Mouse (Mus musculus): ENCODE measurements at regions not wholly inside any gene's neighbourhood (a gene's known extent, or its start where the extent isn't known, plus 50 kb on each side); places are given as distances from the start of the nearest gene placed in this dataset.

DNA sequence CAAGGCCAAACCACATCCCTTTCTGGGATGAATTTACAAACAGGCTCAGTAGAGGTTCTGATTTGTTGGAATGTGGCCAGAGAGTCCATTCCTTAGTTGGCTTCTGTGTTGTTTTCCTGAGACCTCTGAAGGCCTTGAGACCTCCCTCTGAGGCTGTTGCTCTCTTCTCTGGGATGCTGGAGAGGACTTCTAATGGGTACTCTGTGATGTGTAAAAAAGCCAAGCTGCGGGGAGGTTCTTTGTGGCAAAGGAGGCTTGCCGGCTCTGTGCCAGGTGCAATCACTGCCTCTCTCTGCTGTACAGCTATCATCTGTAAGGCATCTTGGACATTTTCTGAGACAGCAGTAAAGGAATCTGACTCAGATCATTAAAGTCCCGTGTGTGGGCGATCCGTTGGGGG is 192.3 kb downstream of the Gm5447 start:
- in situ Hi-C loops (cut with MboI, MseI) = no loop called here

DNA sequence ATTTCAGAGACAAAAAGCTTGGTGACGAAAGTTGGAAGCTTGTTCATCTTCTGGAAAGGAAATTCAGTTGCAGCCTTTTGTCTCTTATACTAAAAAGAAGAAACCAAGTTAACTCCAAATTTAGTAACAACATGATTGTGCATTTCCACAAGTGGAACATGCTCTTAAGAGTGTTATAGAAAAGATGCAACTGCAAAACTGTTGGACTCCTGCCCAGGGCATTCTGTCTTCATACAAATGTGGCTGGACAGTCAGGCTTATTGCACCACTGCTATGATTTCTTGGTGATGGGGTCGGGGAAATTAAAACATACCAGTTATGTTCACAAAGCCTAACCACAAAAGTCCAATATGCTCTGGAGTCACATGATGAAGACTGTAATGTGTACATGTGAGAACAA is 194.8 kb downstream of the Gm5447 start:
- in situ Hi-C loops (cut with MboI, MseI) = no loop called here

DNA sequence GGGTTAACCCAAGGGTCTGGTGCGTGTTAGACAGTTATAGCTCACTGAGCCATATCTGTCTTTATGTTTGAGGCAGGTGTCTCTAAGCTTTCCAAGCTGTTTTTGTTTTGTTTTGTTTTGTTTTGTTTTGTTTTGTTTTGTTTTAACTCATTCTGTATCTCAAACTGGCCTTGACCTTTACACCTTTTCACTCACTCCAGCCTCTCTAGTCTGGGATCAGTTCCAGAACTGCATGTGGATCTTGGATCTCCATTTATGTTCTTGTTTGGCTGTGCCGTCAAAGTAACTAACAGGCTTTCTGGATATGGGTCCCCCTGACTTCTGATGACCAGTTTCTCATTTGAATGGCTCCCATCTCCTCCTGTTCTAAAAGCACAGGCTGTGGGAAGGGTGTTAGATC is 197.7 kb downstream of the Gm5447 start:
- in situ Hi-C loops (cut with MboI, MseI) = loop anchor here in 1 of 2 experiments (5.0 kb wide), 1 partner anchor 61 kb away; no protein-coding TSS in a partner anchor

DNA sequence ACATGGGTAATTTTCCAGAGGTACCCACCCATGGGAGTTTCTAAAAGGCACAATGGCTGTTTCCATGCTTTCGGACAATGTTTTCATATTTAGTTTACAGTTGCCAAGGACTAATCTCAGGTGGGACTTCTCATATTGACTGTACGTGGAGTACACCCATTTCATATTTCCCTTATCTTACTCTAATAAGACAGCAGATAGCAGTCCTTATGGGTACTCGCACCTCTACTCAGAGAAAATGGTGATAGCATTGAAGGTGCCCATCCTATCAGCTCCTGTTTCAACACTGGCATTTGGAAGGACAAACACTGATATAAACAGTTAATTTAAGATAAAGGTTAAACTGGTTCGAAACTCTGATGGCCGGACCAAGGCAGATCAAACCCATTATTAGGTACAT is 198.6 kb downstream of the Gm5447 start:
- in situ Hi-C loops (cut with MboI, MseI) = loop anchor here in 1 of 2 experiments (5.0 kb wide), 1 partner anchor 60 kb away; no protein-coding TSS in a partner anchor

DNA sequence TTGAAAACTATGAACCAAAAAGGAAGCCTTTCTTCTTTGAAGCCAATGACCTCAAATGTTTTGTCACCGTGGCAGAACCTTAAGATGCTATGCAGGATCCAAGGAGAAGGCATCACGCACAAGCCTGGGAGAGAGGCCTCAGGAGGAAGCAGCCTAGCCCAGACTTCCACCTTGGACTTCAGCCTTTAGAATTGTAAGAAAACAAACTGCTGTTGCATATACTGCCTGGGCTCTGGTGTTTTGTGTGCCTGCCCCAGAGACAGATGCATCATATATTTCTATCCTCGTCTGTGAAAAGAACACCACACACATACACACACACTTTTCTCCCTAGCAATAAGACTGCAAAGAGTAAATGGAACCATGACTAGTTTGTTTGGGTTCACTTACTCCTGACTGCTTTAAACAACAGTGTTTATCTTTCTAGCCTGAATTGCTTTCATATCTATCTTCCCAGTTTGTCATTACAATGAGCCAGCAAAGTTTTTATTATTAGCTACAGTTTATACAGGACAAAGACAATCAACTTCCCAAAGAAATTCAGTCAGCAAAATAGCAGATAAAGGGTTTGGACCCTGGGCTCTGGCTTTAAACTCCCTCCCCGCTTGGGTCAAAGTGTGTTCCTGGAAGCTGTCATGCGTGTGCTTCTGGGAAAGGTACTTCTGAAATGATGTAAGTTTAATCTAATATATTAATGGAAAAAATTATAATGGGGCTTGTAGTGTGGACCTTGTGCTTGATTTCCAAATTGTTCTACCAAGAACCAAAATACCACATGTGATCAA is 204.2 kb downstream of the Gm5447 start:
- in situ Hi-C loops (cut with MboI, MseI) = no loop called here

DNA sequence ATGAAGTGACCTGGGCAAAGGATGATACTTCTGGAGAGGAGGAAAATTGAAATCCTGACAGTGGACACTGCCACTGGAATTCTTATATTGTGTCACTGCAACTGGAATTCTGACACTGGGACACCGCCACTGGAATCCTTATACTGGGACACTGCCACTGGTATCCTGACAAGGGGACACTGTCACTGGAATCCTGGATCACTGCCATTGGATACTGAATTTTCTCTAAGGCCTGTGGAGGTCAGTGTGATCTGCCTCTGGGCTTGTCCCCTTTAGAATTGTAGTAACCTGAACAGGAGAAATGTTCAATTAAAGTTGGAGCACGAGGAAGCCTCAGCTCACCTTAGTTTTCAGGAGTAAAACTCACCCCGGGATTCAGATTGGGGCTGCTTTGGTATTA is 205.0 kb downstream of the Gm5447 start:
- in situ Hi-C loops (cut with MboI, MseI) = no loop called here

DNA sequence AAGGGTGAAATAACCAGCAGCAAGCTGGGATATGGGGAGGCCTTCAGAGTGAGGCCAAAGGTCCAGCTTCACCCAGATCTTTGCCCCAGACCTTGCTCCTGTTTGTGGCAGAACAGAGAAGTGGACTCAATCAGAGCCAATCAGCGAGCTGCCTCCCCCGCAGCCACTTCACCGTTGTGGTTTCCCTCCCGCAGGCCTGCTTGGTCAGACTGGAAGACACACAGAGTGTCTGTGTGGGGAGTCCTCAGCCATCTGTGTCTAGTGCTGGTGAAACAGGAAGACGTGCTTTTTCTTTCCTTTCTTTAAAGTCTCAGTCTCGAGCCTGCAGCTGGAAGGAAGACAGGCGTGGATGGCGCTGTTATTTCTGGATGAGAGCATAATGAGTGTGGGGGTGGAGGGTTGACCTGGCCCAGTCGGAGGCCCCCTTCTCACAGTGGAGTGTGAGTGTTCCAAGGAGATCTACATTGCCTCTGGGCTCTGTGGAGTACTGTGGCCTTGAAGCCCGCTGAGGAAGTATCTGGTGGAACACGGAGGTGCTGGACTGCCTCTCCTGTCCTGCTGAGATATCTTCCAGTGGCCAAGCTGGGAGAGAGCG is 205.5 kb downstream of the Gm5447 start:
- in situ Hi-C loops (cut with MboI, MseI) = loop anchor here in 1 of 2 experiments (10.0 kb wide), 1 partner anchor 1235 kb away; no protein-coding TSS in a partner anchor

DNA sequence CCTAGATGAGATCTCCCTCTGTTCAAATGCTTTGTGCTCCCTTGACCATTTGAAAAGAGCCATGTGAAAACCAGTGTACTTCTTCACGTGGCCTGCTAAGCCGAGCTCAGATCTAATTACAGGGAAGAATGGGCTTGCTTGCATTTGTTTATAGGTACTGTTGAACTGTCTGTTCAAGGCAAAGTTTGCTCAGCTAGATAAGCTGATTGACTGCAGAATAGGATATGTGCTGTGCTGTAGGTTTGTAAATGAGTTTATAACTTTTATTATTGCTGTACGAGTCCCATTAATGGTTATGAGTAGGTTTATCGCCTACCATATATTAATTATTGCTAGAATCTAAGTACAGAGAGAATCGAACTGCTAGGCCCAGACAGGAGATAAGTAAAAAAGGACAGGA is 207.5 kb downstream of the Gm5447 start:
- in situ Hi-C loops (cut with MboI, MseI) = loop anchor here in 1 of 2 experiments (10.0 kb wide), 1 partner anchor 1233 kb away; no protein-coding TSS in a partner anchor

DNA sequence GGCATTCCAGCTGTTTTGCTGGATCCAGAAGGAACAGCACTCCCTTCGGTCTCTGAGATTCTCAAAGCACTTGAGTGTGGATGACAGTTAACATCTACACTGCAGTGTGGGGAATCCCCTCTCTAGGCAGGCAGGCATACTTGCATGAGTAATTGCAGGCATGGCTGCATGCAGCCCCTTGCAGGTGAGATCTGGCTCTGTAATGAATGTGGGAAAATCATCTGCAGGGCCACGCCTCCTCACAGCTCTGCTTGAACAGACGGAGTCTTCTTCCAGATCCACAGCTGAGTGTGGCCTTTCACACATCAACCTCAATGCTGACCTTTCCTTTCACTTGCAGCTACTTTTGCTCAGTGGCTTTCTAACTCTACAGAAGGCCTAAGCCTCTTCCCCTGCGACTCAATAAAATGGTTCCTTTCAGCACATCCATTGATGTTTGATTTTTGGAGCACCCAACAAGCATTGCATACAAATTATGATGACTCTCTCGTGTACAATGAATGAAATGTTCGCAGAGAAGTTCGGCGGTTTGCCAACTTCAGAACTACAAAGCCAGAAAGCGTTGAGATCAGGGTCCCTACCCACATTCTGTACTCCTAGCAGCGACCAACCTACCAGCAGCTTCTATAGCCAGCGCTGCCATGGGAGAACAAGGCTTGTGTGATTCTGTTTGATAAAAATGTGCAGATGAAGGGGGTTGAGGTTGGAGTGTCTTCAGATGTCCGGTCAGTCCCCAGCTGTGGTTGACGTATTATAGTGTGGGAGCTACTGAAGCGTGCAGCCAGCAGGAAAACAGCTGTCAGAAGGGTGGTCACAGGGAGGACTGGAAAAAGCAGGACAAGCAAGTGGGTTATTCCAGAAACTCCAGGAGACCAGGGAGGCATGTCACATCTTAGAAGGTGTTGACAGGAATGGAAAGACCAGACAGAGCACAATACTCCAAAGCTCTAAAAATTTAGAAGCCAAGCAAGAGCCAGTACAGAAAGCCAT is 211.1 kb downstream of the Gm5447 start:
- in situ Hi-C loops (cut with MboI, MseI) = loop anchor here in 1 of 2 experiments (10.0 kb wide), 1 partner anchor 1230 kb away; no protein-coding TSS in a partner anchor

DNA sequence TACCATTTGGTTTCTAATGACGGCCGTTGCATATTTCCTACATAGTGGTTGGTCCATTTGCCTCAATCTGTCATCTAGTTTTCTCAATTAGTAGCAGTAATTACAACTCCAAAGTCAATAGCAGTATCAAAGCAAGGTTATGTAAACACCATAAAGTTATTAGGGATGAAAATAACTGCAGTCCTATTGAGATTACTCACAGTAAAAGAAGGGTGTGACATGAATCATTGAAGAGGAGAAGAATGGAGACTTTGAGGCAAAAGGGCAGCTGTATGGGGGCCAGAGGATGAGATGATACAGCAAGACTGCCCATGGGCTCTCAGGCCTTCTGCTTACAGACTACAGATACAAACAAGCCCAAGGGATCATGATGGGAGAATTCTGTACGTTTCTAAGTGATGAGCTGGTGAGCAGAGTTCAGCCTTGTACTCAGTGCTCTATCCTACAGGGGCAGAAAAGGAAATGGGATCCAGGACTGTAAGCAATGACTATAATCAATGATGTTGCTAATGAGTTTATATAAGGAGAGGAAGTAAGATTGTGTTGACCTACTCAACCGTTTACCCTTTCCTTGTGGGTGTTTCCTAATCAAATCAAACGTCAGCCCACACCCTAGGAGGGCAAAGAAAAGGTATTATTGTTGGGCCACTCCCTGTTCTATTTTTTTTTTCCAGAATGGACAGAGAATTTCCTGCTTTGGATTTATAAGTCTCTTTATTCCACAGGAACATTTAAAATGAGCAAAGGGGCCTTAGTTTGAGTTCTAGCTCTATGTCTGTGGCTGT is 213.0 kb downstream of the Gm5447 start:
- in situ Hi-C loops (cut with MboI, MseI) = loop anchor here in 1 of 2 experiments (10.0 kb wide), 1 partner anchor 1228 kb away; no protein-coding TSS in a partner anchor

DNA sequence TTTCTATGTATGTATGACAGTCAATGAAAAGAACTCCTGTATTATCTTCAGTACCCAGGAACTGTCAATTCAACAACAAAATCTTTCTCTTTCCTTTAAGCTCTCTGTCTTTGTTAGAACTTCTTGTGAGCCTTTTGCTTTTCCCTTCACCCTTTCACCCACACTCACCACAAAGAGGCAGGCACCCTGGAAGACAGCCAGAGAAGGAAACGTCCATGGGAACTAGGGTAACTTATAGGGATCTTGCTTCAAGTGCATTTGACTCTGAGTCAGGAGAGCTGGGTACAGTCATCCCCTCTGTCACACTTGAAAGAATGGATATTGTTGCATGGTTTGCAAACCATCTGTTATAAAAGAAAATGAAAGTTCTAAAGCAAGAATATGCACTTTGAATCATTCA is 215.1 kb downstream of the Gm5447 start:
- in situ Hi-C loops (cut with MboI, MseI) = loop anchor here in 1 of 2 experiments (10.0 kb wide), 1 partner anchor 1226 kb away; no protein-coding TSS in a partner anchor

DNA sequence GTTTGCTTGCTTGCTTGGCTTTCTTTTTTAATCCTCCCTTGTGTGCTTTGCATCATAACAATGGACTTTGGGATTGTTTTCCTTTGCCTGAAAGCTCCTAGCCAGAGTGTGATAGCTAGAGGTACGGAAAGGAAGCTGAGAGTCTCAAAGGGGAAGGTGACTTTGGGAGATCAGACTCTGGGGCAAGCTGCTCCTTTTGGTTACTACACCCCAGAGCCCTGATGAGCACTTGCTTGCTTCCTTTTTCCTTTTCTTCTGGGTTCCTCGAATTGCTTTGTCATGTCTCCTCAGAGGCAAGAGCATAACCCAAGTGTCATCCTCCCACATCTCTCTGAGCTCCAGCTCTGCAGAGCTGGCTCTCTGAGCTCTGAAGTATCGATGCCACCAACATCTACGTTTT is 216.0 kb downstream of the Gm5447 start:
- in situ Hi-C loops (cut with MboI, MseI) = loop anchor here (5.0 to 10.0 kb wide), 2 partner anchors 293 to 685 kb away; no protein-coding TSS in a partner anchor

DNA sequence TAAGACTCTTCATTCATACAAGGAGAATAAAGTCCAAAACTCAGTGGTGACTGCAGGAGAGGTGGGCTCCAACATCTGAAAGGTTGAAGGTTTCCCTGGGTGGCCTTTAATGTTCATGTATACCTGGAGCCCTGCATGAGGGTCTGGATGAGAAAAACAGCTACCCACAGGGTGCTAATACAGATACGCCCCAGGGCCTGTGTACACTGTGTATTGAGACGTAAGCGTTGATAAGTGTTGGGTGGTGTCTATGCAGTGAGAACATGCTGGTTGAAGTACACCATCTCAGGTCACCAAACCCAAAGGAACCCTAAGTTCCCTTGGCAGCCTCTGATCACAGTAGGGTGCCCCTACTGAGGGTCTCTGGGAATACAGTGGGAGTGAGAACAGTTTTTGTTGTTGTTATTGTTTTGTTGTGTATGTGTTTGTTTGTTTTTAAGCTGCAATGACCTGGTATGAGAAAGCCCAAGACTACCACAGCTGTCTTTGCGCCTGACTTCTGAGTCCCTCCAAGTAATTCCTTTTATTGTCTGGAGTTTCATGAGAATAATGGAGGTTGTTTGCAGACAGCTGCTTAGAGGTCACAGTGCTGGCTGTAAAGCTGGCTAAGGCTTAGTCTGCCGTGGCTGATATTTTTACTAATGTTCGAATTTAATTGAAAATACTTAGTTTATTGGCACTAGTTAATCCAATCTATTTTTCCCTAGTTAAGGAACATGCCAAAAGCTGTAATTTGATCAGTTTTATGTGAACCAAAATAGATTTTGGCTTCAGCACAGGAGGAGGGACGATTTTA is 217.5 kb downstream of the Gm5447 start:
- in situ Hi-C loops (cut with MboI, MseI) = loop anchor here (5.0 to 10.0 kb wide), 2 partner anchors 294 to 687 kb away; no protein-coding TSS in a partner anchor

DNA sequence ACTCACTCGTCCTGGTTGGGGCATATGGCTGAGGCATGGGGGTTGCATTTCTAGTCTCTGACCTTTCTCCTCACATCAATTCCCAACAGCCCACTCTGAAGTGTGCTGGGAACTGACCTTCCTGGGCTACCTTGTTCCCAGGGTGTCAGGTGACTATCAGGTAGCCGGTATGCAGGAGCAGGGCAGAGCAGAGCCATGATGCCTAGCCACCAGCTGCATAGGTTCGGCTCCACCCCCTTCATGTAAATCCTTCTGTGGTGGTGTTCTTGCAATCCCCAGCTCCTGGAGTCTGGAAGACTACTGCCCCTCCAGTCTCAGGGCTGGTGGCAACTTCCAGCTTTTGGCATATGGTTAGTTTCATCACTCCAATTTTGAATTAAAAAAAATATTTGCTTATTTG is 221.0 kb downstream of the Gm5447 start:
- in situ Hi-C loops (cut with MboI, MseI) = loop anchor here (5.0 to 10.0 kb wide), 2 partner anchors 298 to 690 kb away; no protein-coding TSS in a partner anchor

DNA sequence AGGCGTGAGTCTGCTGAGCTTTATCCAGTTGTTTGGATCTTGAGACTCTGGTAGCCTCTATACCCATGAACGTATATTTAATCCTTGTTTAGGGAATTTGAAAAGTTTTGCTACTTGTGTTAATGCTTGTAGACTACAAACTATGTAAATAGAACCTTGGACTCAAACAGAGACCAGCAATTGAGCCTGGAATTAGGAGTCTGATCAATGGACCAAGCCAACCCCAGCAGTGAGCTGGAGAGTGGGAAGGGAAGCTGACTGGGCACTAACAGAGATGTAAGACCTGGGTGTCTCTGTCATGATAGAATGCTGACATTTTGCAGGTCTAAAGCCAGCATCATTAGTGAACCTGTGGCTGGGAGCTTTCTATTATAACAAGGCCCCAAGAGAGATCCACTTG is 222.5 kb downstream of the Gm5447 start:
- in situ Hi-C loops (cut with MboI, MseI) = loop anchor here in 1 of 2 experiments (10.0 kb wide), 1 partner anchor 692 kb away; no protein-coding TSS in a partner anchor

DNA sequence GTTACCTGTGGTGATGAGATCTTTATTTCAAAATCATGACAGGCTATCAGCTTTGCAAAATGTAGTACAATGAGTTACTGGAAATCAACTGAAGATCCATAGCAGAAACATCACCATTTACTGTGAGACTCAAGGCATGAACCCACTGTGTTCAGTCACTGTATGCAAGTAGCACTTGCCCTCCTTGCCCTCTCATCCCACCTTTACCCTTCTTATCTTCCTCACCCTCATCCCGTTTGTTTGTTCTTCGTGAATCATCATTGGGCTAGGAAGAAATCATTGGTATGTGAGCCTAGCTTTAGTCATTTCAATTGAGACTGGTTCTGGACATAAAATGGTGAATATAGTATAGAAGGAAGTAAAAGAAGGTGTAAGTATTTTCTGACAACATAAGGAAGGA is 223.6 kb downstream of the Gm5447 start:
- in situ Hi-C loops (cut with MboI, MseI) = loop anchor here in 1 of 2 experiments (10.0 kb wide), 1 partner anchor 693 kb away; no protein-coding TSS in a partner anchor

DNA sequence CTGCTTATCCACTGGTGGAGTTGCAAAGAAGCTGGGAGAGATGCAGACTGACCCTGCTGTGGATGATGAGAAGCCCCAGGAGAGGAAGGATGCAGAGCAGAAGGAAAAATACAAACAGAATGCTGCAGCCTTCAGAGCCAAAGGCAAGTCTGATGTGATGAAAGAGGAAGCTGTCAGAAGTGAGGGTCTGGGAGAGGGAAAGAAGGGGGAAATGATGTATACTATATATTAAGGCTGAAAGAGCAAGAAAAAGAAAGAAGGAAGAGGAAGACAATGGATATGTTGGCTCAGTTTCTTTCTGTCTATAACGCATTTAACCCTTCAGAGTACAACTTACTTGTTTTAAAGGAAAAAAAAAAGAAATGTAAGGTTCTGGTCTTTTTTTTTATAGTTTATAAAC is 225.4 kb downstream of the Gm5447 start:
- in situ Hi-C loops (cut with MboI, MseI) = loop anchor here in 1 of 2 experiments (10.0 kb wide), 1 partner anchor 695 kb away; no protein-coding TSS in a partner anchor

DNA sequence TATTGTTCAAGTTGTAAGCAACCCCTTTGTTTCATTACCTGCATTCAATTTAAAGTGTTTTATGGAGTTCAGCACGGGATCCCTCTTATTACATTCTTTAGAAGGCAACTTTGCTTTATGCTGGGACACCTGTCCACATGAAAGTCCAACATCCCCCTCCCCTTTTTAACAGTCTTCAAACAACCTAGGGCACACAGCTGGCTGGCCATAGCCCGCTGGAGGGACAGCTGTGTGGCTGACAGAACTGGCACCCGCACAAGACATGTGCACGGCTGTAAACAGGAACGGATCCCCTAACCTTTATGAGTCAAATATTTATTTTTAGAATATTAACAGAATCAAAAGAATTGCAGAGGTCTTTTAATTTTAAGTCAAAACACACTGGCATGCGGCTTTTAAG is 230.1 kb downstream of the Gm5447 start:
- in situ Hi-C loops (cut with MboI, MseI) = loop anchor here (10.0 to 25.0 kb wide), 2 partner anchors 319 to 642 kb away; no protein-coding TSS in a partner anchor

DNA sequence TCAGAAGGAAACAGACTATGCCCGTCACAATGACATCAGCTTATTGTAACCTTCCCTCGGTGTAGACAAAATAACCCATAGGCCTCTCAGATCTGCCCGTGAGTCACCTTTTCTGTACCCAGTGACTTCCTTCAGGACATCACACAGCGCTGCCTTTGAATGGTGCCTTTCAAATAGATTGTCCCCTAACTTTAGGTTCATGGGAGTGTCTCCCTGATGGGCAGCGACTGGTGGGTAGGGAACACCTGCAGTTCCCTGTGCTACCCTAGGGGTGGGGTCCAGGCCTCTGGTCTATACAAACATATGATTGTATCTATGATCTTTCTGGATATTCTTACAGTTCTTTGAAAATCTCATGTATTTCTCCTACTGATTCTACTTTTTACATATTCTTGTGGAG is 232.4 kb downstream of the Gm5447 start:
- in situ Hi-C loops (cut with MboI, MseI) = loop anchor here (10.0 to 25.0 kb wide), 2 partner anchors 322 to 644 kb away; no protein-coding TSS in a partner anchor
